Mouse (Mus musculus) T-helper 2 cell (primary cell): Measurements from ENCODE around the gene Selenoo.

Experiments used
- in situ Hi-C: fragments of 300-600 bp; cut with MboI, MseI; formaldehyde crosslinking; loops from one replicate; pipeline ENCODE4 v1.15.1; 2025; ENCODE audit warnings: high pct_unique_total_duplicates

Selenoo gene

GRCm38 (mm10) chr15:89148496-89149270 lies 59.8 kb downstream of the Selenoo start:
- in situ Hi-C loops: no loop called here

DNA sequence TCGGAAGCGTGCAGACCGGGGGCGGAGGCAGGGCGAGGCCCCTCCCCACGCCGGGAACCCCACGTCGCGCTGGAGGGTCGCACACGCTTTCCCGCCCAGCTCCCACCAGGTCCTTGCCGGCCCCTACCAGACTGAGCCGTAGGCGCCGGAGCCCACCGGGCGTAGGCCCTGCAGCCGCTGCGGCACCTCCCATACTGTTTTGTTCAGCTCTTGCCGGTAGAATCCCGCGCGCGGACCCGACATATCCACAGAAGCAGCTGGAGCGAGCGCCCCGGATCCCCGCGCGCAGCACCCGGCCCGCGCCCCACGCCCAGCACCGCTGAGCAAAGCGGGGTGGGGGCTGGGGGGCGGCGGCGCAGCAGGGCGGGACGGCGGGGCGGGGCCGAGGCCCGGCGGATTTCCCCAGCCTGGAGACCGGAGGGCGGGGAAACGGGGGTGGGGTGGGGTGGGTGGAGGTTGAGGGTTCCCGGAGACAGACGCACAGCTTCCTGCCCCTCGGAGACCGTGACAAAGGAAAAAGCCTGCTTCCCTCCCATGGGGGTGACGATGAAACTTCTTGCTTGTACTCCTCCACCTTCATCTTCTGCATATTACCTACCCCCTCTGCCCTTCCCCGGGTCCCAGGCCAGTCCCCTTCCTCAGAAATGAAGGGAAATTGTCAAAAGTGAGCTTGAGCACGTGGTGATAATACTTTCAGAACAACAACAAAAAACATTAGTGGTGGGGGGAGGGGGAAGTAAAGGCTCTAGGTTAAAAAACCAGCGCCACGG lies 60.6 kb downstream of the Selenoo start, which contains the start of gene Mapk11:
Gene Mapk11 (minus strand): TSS at position 358 of the 770 bp plus-strand sequence.
- in situ Hi-C loops: loop anchor here (25.0 kb wide), 1 partner anchor 838 kb away; no protein-coding TSS in a partner anchor
